In the genomic region with DNA sequence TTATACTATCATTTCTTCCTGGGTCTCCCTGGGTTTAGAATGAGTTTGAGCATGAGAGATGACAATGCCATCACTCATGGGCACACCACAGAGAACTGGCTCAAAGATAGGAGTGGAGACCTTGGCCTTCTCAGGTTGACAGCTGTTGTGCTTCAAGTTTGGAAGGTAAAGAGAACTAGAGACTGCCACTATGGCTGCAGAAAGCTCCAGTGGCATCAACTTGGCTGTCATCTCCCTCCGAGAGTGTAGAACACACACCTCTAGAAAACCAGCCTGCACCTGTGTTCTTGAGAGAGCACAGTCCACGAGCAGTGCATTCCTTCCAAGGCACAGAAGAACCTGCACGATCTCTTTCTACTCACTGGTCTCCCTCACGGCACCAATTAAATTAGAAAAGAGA, we compare ENCODE assay signal across 12 mouse cellular contexts.
"Had no signal": no experiment of that assay in that cellular context is flagged by ENCODE, and none has a peak within 500 bp of the region (broad histone marks: within the 10 kb centered on the region; RNA-seq: fewer than 3 reads in every experiment).

No protein-coding gene starts in this region.

- H3K4me3 ChIP-seq: left cerebral cortex, adult 2 months; liver, embryonic 13.5 days had no signal

- H3K27ac ChIP-seq: kidney, postnatal 0 days; left cerebral cortex, adult 2 months; liver, embryonic 13.5 days; stomach, postnatal 0 days had no signal

- DNase-seq: kidney, postnatal 4 days; layer of hippocampus, adult 9-11 months; layer of hippocampus, postnatal 36 days; liver, embryonic 13.5 days; lung, adult 2 months; lung, postnatal 14 days; midbrain, embryonic 14.5 days; right cerebral cortex, postnatal 14 days; right cerebral cortex, postnatal 4 days had no signal

- H3K27me3 ChIP-seq: liver, embryonic 13.5 days had no signal
